Mouse (Mus musculus): ENCODE results near the gene Gm44973. TPM values are rescaled to one million over a fixed set of nuclear protein-coding genes. Genes with fewer than 3 reads are reported as not detected.
"Not testable (repeated sequence)": the region's sequence is repeated elsewhere in the genome, so short reads cannot be mapped to it uniquely, and the experiment has no call there.

Gene Gm44973
- not detected for total RNA-seq (2021)

- peak; percentile 90 to 92 for DNase-seq
Measured at GRCm38 (mm10) chr7:5015118-5016001, at the start of gene Gm44973. Gene Gm44973 (plus strand): TSS chr7:5015496.

GRCm38 (mm10) chr7:4971068-4971467 is 44.2 kb upstream of the Gm44973 start, which contains the start of gene Sbk3:
Gene Sbk3 (minus strand): TSS chr7:4971168.
- DNase-seq: no peak

GRCm38 (mm10) chr7:4971710-4972109 is 43.6 kb upstream of the Gm44973 start:
- no peak for DNase-seq

GRCm38 (mm10) chr7:4972321-4973047 is 42.8 kb upstream of the Gm44973 start:
- DNase-seq: no peak

GRCm38 (mm10) chr7:4975455-4975854 is 39.8 kb upstream of the Gm44973 start:
- no peak for DNase-seq

GRCm38 (mm10) chr7:4976832-4977231 is 38.5 kb upstream of the Gm44973 start:
- no peak for DNase-seq

- DNase-seq: no peak
Measured at GRCm38 (mm10) chr7:4988250-4988649, 27.0 kb upstream of the Gm44973 start.

- DNase-seq: no peak
Measured at GRCm38 (mm10) chr7:4993347-4993998, 21.8 kb upstream of the Gm44973 start.

- no peak for DNase-seq
Measured at GRCm38 (mm10) chr7:4993999-4994788, 21.1 kb upstream of the Gm44973 start.

- DNase-seq: no peak
Measured at GRCm38 (mm10) chr7:4995268-4996002, 19.9 kb upstream of the Gm44973 start.

GRCm38 (mm10) chr7:4996003-4996895 is 19.0 kb upstream of the Gm44973 start, which contains the start of gene Zfp579:
Gene Zfp579 (minus strand): TSS chr7:4996158.
- peak; percentile 91 to 93 for DNase-seq

GRCm38 (mm10) chr7:4996934-4997333 is 18.4 kb upstream of the Gm44973 start:
- DNase-seq: no peak

- DNase-seq: no peak
Measured at GRCm38 (mm10) chr7:4999876-5000275, 15.4 kb upstream of the Gm44973 start.

GRCm38 (mm10) chr7:5002876-5003275 is 12.4 kb upstream of the Gm44973 start:
- not testable (repeated sequence) for DNase-seq

GRCm38 (mm10) chr7:5008229-5008628 is 7.1 kb upstream of the Gm44973 start:
- no peak for DNase-seq

- DNase-seq: no peak
Measured at GRCm38 (mm10) chr7:5012681-5013513, 2.4 kb upstream of the Gm44973 start.

- DNase-seq: peak; percentile 95
Measured at GRCm38 (mm10) chr7:5014251-5015117, 812 bp upstream of the Gm44973 start, which contains the start of the genes Zfp524 and Fiz1. Gene Zfp524 (plus strand): TSS chr7:5014415. Gene Fiz1 (minus strand): TSS chr7:5014697.

GRCm38 (mm10) chr7:5016057-5016456 is 761 bp downstream of the Gm44973 start:
- DNase-seq: no peak
